Mouse (Mus musculus): Measurements from ENCODE around the gene 4930402H24Rik.

GRCm38 (mm10) chr2:130849688-130850087, 56.5 kb downstream of the 4930402H24Rik start:
- TF ChIP-seq CTCF (IDR thresholded peaks at IDR 0.05; ENCODE audit: control insufficient read depth, insufficient read depth, insufficient read length) (no peak), USF1 (IDR thresholded peaks at IDR 0.05; ENCODE audit: low read depth) (no peak), MYOG (IDR thresholded peaks at IDR 0.05; ENCODE audit: control insufficient read depth, extremely low read depth, insufficient read length) (no peak), MAX (IDR thresholded peaks at IDR 0.05) (no peak)
